Mouse (Mus musculus): ENCODE measurements around the gene Ppp1r15b.
A peak's percentile ranks its signal among the peaks of the same experiment; 100 is the strongest.

Gene Ppp1r15b

GRCm38 (mm10) chr1:133130638-133131560, at the start of gene Ppp1r15b:
Gene Ppp1r15b (plus strand): TSS chr1:133131143.
- peak; percentile 92 for ATAC-seq (ENCODE audit: low TSS enrichment)

- ATAC-seq (ENCODE audit: low TSS enrichment), result no peak
These were observed 47.9 kb upstream of the Ppp1r15b start for GRCm38 (mm10) chr1:133083003-133083546.

GRCm38 (mm10) chr1:133083942-133084625, 46.9 kb upstream of the Ppp1r15b start:
- ATAC-seq (ENCODE audit: low TSS enrichment), result no peak

- ATAC-seq (ENCODE audit: low TSS enrichment), result no peak
These were observed 46.1 kb upstream of the Ppp1r15b start for GRCm38 (mm10) chr1:133084708-133085416.

GRCm38 (mm10) chr1:133085417-133085742, 45.6 kb upstream of the Ppp1r15b start:
- no peak for ATAC-seq (ENCODE audit: low TSS enrichment)

- no peak for ATAC-seq (ENCODE audit: low TSS enrichment)
These were observed 44.1 kb upstream of the Ppp1r15b start for GRCm38 (mm10) chr1:133086804-133087203.

GRCm38 (mm10) chr1:133087206-133087905, 43.6 kb upstream of the Ppp1r15b start:
- ATAC-seq (ENCODE audit: low TSS enrichment), result peak; percentile 81

GRCm38 (mm10) chr1:133088196-133088595, 42.7 kb upstream of the Ppp1r15b start:
- no peak for ATAC-seq (ENCODE audit: low TSS enrichment)

- no peak for ATAC-seq (ENCODE audit: low TSS enrichment)
These were observed 41.5 kb upstream of the Ppp1r15b start for GRCm38 (mm10) chr1:133089415-133089814.

GRCm38 (mm10) chr1:133090641-133091040, 40.3 kb upstream of the Ppp1r15b start:
- ATAC-seq (ENCODE audit: low TSS enrichment), result no peak

- no peak for ATAC-seq (ENCODE audit: low TSS enrichment)
These were observed 39.5 kb upstream of the Ppp1r15b start for GRCm38 (mm10) chr1:133091483-133091882.

- ATAC-seq (ENCODE audit: low TSS enrichment), result no peak
These were observed 37.2 kb upstream of the Ppp1r15b start for GRCm38 (mm10) chr1:133093719-133094118.

GRCm38 (mm10) chr1:133100980-133101798, 29.8 kb upstream of the Ppp1r15b start:
- ATAC-seq (ENCODE audit: low TSS enrichment), result peak; percentile 88

GRCm38 (mm10) chr1:133102108-133102507, 28.8 kb upstream of the Ppp1r15b start:
- ATAC-seq (ENCODE audit: low TSS enrichment), result no peak

- ATAC-seq (ENCODE audit: low TSS enrichment), result no peak
These were observed 27.6 kb upstream of the Ppp1r15b start for GRCm38 (mm10) chr1:133103315-133103714.

- ATAC-seq (ENCODE audit: low TSS enrichment), result no peak
These were observed 27.1 kb upstream of the Ppp1r15b start for GRCm38 (mm10) chr1:133103871-133104270.

- no peak for ATAC-seq (ENCODE audit: low TSS enrichment)
These were observed 14.8 kb upstream of the Ppp1r15b start for GRCm38 (mm10) chr1:133116108-133116507.

GRCm38 (mm10) chr1:133118127-133118526, 12.8 kb upstream of the Ppp1r15b start:
- no peak for ATAC-seq (ENCODE audit: low TSS enrichment)

- ATAC-seq (ENCODE audit: low TSS enrichment), result no peak
These were observed 12.1 kb upstream of the Ppp1r15b start for GRCm38 (mm10) chr1:133118844-133119243.

GRCm38 (mm10) chr1:133119931-133120712, 10.8 kb upstream of the Ppp1r15b start:
- no peak for ATAC-seq (ENCODE audit: low TSS enrichment)

Measured in frontal cortex, adult (tissue).